Mouse (Mus musculus) spleen, postnatal 14 days (tissue): ENCODE measurements around the gene Elovl5.
A peak's percentile ranks its signal among the peaks of the same experiment; 100 is the strongest.

Experiments used
- DNase-seq, 2 experiments: peaks; one replicate each; pipeline ENCODE4 v3.0.0; 2021 to 2022; ENCODE audit warnings: low spot score in 2 of 2

The Elovl5 gene

DNA sequence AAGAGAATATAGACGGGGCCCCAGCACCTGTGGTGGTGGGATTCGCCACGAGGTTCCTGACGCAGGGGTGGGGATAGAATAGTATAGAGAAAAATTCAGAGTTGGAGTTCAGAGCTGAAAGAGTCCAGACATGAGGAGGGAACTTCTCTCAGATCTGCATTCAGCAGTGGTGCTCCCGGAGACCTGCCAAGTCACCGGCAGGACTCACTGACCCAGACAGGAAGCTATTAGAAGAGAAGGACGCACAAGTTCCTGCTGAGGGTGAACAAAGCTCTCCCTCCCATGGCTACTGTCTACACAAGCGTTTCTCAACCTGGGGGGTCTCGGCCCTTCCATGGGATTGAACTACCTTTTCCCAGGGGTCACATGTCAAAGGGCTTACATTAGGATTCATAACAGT is 78.1 kb downstream of the Elovl5 start:
- no peak for DNase-seq

GRCm38 (mm10) chr9:78000586-78001500 is 83.7 kb downstream of the Elovl5 start:
- no peak for DNase-seq

DNA sequence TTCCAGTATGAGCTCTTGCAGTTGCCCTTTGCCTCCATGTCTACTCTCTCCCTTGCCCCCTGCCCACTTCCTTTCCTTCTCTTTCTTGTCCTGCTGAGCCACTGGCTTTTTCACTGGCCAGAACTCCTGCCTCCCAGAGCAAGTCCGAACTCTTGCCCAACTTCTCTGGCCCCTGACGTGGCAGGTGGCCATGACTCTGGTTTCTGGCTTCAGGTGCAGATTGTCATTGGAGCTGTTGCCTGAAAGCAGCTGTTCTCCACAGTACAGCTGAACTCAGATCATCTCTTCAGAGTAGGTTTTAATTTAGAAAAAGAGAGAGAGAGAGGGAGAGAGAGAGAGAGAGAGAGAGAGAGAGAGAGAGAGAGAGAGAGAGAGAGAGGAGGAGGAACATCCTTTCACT is 86.1 kb downstream of the Elovl5 start:
- no peak for DNase-seq

- DNase-seq = peak in 1 of 2 experiments; percentile 45
These were observed 88.3 kb downstream of the Elovl5 start for GRCm38 (mm10) chr9:78005481-78005880.

GRCm38 (mm10) chr9:78006209-78007001 is 89.2 kb downstream of the Elovl5 start:
- DNase-seq = peak; percentile 59 to 75

GRCm38 (mm10) chr9:78009382-78009781 is 92.2 kb downstream of the Elovl5 start:
- no peak for DNase-seq

GRCm38 (mm10) chr9:78010187-78010586 is 93.0 kb downstream of the Elovl5 start:
- DNase-seq = no peak

DNA sequence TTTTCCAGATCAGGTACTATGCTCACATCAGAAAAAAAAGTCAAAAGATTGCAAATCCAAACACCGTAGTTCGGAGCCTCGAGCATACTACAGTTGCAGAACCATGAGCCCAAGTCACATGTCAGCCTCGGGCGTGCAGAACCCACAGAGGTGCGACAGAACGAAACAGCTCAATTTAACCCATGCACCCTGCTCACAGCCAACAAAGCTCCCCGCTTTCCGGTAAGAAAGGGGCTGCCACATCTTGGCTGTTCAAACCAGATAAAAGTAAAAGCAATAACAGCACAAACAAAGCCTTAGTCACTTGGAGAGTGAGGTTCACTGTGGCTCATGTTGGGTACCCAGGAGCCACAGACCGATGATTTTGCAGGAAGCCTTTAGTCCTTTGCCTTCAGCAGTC is 93.5 kb downstream of the Elovl5 start:
- no peak for DNase-seq

DNA sequence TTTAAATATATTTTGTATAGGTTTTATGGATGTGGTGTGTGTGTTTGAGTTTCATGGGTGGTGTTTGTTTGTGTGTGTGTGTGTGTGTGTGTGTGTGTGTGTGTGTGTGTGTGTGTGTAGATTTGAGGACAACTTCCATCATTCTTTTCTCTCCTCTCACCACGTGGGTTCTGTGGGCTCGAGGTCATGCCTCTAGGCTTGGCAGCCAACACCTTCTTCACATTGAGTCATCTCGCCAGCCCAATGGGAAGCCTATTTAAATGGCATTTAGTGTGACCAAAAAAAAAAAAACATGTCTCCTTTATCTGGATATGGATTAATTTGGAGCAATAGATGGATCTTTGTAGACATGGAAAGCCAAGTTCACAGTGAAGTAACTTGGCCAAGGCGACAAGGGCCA is 94.9 kb downstream of the Elovl5 start:
- no peak for DNase-seq

DNA sequence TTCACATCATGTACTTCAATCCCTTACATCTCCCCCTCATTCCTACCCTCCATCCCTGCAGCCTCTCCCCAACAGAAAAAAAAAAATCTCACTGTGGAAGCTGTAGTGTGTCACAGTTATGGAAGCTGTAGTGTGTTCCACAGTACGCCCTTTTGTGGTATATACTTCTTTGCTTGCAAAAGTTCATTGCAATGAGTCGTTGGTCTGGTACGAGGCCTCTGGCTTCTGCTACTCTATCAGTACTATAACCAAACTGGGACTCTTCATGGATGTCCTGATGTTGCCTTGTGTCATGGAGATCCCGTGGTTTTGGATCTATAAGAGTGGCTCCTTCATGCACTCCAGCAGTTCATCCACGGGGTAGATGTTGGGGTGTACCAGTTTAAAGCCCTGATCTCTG is 95.5 kb downstream of the Elovl5 start:
- no peak for DNase-seq

DNA sequence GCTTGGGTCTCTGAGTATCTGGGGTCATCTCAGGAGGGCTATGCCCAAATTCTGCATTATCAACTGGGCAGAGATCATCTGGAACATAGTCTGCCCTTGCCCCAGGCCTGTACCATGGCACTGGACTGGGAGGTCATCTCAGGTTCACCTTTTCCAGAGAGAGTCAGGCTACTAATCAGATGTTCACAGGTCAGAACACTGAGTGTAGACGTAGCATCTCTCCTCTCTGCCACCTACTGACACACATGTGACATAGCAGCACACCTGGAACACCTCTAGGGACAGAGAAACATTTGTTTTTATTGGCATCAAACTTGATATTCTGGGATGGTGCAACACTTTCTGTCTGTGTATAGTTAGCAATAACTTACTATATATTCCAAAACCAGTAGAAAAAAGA is 96.6 kb downstream of the Elovl5 start:
- no peak for DNase-seq

GRCm38 (mm10) chr9:78015816-78016215 is 98.7 kb downstream of the Elovl5 start:
- DNase-seq = no peak

GRCm38 (mm10) chr9:78016288-78016687 is 99.1 kb downstream of the Elovl5 start:
- DNase-seq = no peak

- DNase-seq = no peak
These were observed 104.1 kb downstream of the Elovl5 start for GRCm38 (mm10) chr9:78021256-78021655.

- DNase-seq = no peak
These were observed 105.2 kb downstream of the Elovl5 start for GRCm38 (mm10) chr9:78022187-78022945.

DNA sequence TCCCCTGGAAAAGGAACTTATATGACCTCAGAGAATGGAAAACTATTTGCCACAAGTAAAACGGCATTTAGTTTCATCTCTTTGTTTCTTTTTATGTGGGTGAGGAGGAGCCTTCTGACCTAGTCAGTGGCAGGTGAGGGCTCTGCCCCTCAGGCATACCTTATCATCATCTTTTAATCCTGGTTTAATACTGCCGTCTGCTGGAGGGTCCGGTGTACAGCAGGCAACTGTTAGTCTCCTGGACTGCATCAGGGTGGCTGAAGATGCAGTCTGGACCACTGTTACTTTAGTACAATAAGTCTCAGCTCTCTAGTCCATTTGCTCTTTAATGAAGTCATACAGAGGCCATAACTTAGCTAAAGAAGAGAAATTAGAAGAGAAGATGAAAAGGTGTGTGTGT is 107.7 kb downstream of the Elovl5 start:
- peak in 1 of 2 experiments; percentile 45 for DNase-seq

DNA sequence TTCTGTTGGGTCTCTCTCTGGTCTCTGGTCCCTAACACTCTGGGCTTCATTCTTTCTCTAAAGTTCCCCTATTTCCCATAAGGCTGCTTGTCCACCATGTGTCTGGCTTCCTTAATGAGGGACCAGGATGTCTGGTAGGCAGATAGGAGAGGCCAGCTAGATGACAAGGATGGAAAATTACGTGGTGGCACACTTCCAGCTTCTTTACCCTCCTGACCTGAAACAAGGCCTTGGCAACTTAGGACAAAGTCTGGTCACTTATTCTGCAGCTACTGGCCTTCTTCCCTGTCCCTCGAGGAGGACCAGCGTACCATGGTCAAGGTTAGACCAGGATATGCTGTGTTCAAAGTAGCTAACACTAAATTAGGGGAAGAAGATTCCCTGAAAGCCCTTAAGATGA is 109.9 kb downstream of the Elovl5 start:
- DNase-seq = no peak

GRCm38 (mm10) chr9:78030835-78031456 is 113.8 kb downstream of the Elovl5 start:
- DNase-seq = no peak

GRCm38 (mm10) chr9:78032930-78033329 is 115.8 kb downstream of the Elovl5 start:
- DNase-seq = no peak
